Mouse (Mus musculus) forebrain, embryonic 11.5 days (tissue): ENCODE data around the gene Stx5a. TPM values are rescaled to one million over a fixed set of nuclear protein-coding genes. Genes with fewer than 3 reads are reported as not detected.
A peak's percentile ranks its signal among the peaks of the same experiment; 100 is the strongest.

Experiments used
- ATAC-seq: fragments of 200-750 bp; cut with Nextera tagmentation; replicated peaks from 2 replicates; pipeline ENCODE4 v1.8.0; 2017; ENCODE audit warnings: moderate TSS enrichment; ENCODE audit not compliant: low FRiP score
- DNase-seq: peaks from one replicate; pipeline ENCODE4 v3.0.0-alpha.2; 2017; ENCODE audit warnings: low spot score
- H3K27ac ChIP-seq: fragments of 300-500 bp; sonication (generic); 2 replicates; pipeline ENCODE4 v1.5.1; 2014; ENCODE audit warnings: low read depth, low read length
- H3K27me3 ChIP-seq: fragments of 300-500 bp; sonication (generic); 2 replicates; pipeline ENCODE4 v1.6.1; 2014; ENCODE audit warnings: mild to moderate bottlenecking, low read length, mixed read lengths; ENCODE audit not compliant: control insufficient read depth, insufficient read depth
- H3K36me3 ChIP-seq: fragments of 300-500 bp; sonication (generic); 2 replicates; pipeline ENCODE4 v1.6.1; 2014; ENCODE audit warnings: mild to moderate bottlenecking, low read length, moderate library complexity, mixed read lengths; ENCODE audit not compliant: control insufficient read depth, insufficient read depth
- H3K4me1 ChIP-seq: fragments of 300-500 bp; sonication (generic); replicated peaks from 2 replicates; pipeline ENCODE4 v1.6.1; 2014; ENCODE audit warnings: low read length, mixed read lengths; ENCODE audit not compliant: control insufficient read depth, insufficient read depth
- H3K4me2 ChIP-seq: fragments of 300-500 bp; sonication (generic); 2 replicates; pipeline ENCODE4 v1.6.1; 2014; ENCODE audit warnings: low read depth, mild to moderate bottlenecking, low read length, moderate library complexity, mixed read lengths; ENCODE audit not compliant: severe bottlenecking
- H3K4me3 ChIP-seq: fragments of 300-500 bp; sonication (generic); 2 replicates; pipeline ENCODE4 v1.5.1; 2014; ENCODE audit warnings: low read depth, low read length
- H3K9ac ChIP-seq: fragments of 300-500 bp; sonication (generic); 2 replicates; pipeline ENCODE4 v1.6.1; 2014; ENCODE audit warnings: low read length
- H3K9me3 ChIP-seq: fragments of 300-500 bp; sonication (generic); 2 replicates; pipeline ENCODE4 v1.6.1; 2016; ENCODE audit warnings: low read length, mixed read lengths; ENCODE audit not compliant: control insufficient read depth
- WGBS: fragments of 180-500 bp; shearing (Covaris S2); extraction: QIAGEN DNeasy Blood & Tissue Kit; methylation state at CpG from one replicate; pipeline ENCODE4 v1.1.7; 2014; 5-methylcytosine and 5-hydroxymethylcytosine counted together
- polyA plus RNA-seq: library from polyadenylated mRNA; unstranded; fragments of >200 nt; fragmentation: Nextera tagmentation; extraction: Ambion mirVana; gene quantifications from 2 replicates; pipeline ENCODE4 v1.2.1, GENCODE M21; 2014

Stx5a gene
- polyA plus RNA-seq, 1 experiment from 2014 or later = 93.8 TPM

DNA sequence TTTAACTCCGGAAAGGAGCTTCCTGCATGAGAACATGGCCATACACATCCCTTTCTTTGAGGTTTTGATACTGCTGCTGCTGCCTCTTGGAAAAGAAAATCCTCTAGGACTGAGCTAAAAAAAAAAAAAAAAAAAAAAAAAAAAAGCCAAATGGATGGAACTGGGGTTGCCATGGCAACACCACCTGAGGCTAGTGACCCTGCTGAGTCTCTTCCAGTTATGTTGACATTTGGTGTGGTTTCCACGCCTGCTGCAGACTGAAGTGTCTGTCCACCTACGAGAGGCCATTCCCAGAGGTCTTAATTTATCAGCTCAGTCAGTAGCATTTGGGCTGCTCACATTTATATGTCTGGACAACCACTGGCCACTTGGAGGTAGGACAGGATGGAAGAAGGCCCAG lies 47.3 kb downstream of the Stx5a start:
- no peak overlapping the region for H3K27ac ChIP-seq
- whole genome bisulfite sequencing = 18% methylated on average over 3 of the region's 3 CpGs
- H3K9me3 ChIP-seq = no peaks in the 10 kb centered on the region
- DNase-seq (no peak), ATAC-seq (no peak)
- no peaks in the 10 kb centered on the region for H3K27me3 ChIP-seq
- H3K4me2 ChIP-seq = no peak overlapping the region
- peaks cover 8% of the 10 kb centered on the region; the same call in 1 of the 2 replicates for H3K36me3 ChIP-seq
- H3K4me1 ChIP-seq = no peaks in the 10 kb centered on the region
- H3K9ac ChIP-seq = no peak overlapping the region
- H3K4me3 ChIP-seq = no peak overlapping the region

DNA sequence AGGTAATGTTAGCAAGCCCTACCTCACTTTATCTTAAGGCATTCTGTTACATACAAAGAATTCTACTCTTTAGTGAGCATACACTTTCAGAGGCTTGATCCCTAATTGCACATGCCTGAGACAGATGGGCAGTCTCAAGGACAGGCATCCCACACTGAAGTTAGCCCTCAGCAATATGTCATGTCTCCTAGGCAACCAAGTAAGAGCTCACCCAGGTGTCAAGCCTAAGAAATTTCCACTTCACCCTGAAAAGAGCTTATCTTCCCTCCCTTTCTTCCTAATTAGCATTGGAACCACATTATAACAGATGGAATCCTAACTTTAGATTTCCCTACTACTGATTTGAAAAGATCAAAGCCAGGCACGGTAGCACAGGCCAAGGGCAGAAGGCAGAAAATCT lies 48.0 kb downstream of the Stx5a start:
- ATAC-seq = no peak
- H3K4me1 ChIP-seq = no peaks in the 10 kb centered on the region
- H3K4me3 ChIP-seq = no peak overlapping the region
- H3K27me3 ChIP-seq = no peaks in the 10 kb centered on the region
- peaks cover 13% of the 10 kb centered on the region; the same call in 1 of the 2 replicates for H3K36me3 ChIP-seq
- no peak overlapping the region for H3K4me2 ChIP-seq
- no peaks in the 10 kb centered on the region for H3K9me3 ChIP-seq
- H3K9ac ChIP-seq = no peak overlapping the region
- no peak for DNase-seq
- 65% methylated on average over 1 of the region's 1 CpGs for WGBS
- no peak overlapping the region for H3K27ac ChIP-seq

DNA sequence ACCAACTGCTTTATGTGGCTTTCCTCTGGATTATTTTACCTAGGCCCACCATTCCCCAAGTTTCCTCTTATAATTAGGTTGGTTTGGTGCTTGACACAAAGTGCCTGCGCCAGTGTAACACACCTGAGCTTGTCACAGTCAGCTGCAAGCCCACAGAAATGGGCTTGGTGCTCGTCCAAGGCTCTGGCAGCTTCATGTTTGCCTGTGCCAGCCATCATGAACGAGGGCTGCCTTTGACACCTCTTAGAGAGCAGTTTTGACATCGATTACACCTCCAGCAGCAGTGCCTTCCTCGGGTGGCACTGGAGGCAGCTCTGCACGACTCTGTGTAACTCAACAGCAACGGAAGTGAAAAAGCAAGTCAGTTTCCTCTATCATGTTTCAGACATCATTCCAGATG lies 49.0 kb downstream of the Stx5a start:
- Histone ChIP-seq H3K9ac (no peak overlapping the region), H3K36me3 (peaks cover 15% of the 10 kb centered on the region; the same call in 1 of the 2 replicates), H3K27ac (no peak overlapping the region), H3K4me3 (no peak overlapping the region), H3K9me3 (no peaks in the 10 kb centered on the region), H3K4me2 (no peak overlapping the region), H3K4me1 (no peaks in the 10 kb centered on the region), H3K27me3 (no peaks in the 10 kb centered on the region)
- no peak for ATAC-seq
- WGBS = 85% methylated on average over 7 of the region's 7 CpGs
- DNase-seq = no peak

DNA sequence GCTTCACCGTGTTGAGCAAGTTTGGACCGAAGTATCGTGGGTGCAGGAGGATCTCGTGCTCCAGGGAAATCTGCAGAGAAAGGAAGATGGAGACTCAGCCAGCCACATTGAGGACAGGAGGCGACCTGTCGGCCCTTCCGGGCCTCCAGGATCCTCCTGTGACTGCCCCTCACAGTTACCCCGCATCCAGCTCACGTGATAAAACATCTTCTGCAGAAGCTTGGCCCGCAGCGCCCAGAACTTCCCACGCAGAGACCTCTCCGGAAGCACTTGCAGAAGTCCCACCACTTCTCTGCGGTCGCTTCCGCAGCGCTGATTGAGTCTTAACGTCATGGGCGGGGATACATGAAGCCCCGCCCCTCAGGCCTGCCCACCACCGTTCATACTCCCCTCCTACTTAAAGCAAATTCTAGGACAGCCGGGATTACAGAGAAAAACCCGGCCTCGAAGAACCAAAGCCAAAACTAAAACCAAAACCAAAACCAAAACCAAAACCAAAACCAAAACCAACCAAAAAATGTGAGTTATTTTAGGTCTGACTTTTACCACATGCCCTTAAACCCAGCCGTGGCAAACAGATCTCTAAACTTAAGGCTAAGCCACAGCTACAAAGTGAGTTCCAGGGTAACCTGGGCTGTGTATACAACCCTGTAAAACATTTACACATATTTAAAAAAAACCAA lies 57.2 kb downstream of the Stx5a start, which contains the start of gene Polr2g:
TSS of gene Polr2g (minus strand) at position 314 of the 683 bp plus-strand sequence.
- Histone ChIP-seq H3K36me3 (peaks cover 8% of the 10 kb centered on the region; the same call in 1 of the 2 replicates), H3K27ac (0 out of 2 replicates have a peak within 1 kb of the TSS, but pooled peaks have one; percentile 31), H3K4me2 (peak within 1 kb of the TSS; percentile 69), H3K4me3 (peak within 1 kb of the TSS; percentile 78), H3K9ac (peak within 1 kb of the TSS; percentile 81), H3K4me1 (peaks cover 8% of the 10 kb centered on the region), H3K27me3 (no peaks in the 10 kb centered on the region), H3K9me3 (no peaks in the 10 kb centered on the region)
- 2% methylated on average over 25 of the region's 25 CpGs for WGBS
- DNase-seq (peak; percentile 90), ATAC-seq (peak; percentile 75)

DNA sequence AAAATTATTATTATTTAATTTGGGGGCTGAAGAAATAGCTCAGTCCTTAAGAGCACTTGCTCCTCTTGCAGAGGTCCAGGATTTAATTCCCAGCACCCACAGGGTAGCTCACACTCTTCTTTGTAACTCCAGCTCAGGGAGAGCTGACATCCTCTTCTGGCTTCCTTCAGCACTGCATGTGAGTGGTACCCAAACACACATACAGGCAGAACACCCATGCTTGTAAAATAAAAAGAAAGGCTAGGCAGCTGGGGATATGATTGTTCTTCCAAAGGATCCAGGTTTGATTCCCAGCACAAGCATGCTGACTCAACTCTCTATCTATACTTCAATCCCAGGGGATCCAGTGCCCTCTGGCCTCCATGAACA lies 57.7 kb downstream of the Stx5a start:
- H3K36me3 ChIP-seq = peaks cover 4% of the 10 kb centered on the region; the same call in 1 of the 2 replicates
- H3K4me1 ChIP-seq = peaks cover 8% of the 10 kb centered on the region
- ATAC-seq (no peak), DNase-seq (no peak)
- no peaks in the 10 kb centered on the region for H3K9me3 ChIP-seq
- no peaks in the 10 kb centered on the region for H3K27me3 ChIP-seq
- H3K9ac ChIP-seq = no peak overlapping the region
- H3K4me3 ChIP-seq = peak overlapping the region; percentile 78; the same call in 1 of the 2 replicates
- H3K27ac ChIP-seq = no peak overlapping the region
- peak overlapping the region; percentile 69 for H3K4me2 ChIP-seq

DNA sequence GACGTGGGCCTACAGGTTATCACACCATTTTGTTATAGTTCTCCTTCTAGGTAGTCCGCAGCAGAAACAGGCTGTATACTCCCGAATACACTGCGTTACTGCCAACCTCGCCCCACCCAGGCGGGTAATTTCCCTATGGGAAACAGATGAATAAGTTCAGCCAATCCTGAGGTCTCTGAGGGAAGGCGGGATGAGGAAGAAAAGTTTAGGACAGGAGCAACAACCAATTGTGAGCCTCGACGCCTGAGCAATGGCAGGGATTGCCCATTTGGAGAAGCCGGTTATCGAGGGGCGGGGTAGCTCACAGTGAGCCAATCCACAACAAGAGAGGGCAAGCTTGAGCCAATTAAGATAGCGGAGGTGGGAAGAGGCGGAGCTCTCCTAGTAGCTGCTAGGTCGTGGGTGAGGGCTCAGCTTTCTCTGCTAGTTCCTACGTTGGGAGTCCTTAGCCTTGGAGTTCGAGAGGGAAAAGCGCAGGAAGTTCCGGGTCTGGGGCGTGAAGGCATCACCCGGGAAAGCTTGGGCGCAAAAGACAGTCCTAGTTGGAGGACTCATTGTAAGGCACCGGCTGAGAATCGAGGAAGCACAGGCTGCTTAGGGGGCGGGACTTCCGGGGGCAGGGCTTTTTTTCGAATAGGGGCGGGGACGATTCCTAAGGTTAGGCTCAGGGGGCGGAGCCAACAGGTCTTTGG lies 61.1 kb downstream of the Stx5a start, which contains the start of gene Zbtb3:
TSS of gene Zbtb3 (plus strand) at position 426 of the 692 bp plus-strand sequence.
- Histone ChIP-seq H3K27ac (peak within 1 kb of the TSS; percentile 79), H3K4me1 (peaks cover 8% of the 10 kb centered on the region), H3K27me3 (no peaks in the 10 kb centered on the region), H3K9me3 (no peaks in the 10 kb centered on the region), H3K9ac (peak within 1 kb of the TSS; percentile 60), H3K4me2 (peak within 1 kb of the TSS; percentile 65), H3K36me3 (no peaks in the 10 kb centered on the region; the same call in 1 of the 2 replicates), H3K4me3 (peak within 1 kb of the TSS; percentile 55)
- WGBS = under 1% methylated on average over 30 of the region's 30 CpGs
- peak; percentile 98 for ATAC-seq
- peak; percentile 95 for DNase-seq

DNA sequence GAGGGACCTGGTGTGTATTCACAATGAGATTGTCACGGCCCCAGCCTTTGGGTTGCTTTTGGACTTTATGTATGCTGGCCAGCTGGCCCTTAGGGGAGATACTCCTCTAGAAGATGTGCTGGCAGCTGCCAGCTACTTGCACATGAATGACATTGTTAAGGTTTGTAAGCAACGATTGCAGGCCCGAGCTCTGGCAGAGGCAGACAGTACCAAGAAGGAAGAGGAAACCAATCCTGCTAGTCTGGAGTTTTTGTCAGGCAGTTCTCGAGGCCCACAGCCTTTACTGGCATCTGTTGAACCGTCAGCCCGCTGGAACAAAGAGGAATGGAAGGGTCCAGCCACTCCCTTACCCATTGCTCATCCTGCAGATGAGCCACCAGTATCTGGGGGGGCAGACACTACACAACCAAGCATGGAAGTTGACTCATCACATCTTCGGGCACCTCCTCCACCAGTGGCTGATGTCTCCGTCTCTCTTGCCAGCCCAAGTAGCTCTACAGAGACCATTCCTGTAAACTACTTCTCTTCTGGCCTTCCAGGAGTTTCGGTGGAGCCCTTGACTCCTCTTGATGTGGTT lies 62.1 kb downstream of the Stx5a start:
- ATAC-seq (no peak), DNase-seq (no peak)
- no peaks in the 10 kb centered on the region for H3K9me3 ChIP-seq
- H3K4me1 ChIP-seq = peaks cover 8% of the 10 kb centered on the region
- peak overlapping the region; percentile 52; the same call in 1 of the 2 replicates for H3K4me2 ChIP-seq
- H3K36me3 ChIP-seq = no peaks in the 10 kb centered on the region; the same call in 1 of the 2 replicates
- H3K27me3 ChIP-seq = no peaks in the 10 kb centered on the region
- WGBS = 95% methylated on average over 9 of the region's 9 CpGs
- no peak overlapping the region; the same call in 1 of the 2 replicates for H3K27ac ChIP-seq
- peak overlapping the region; percentile 60; the same call in 1 of the 2 replicates for H3K9ac ChIP-seq
- H3K4me3 ChIP-seq = no peak overlapping the region

DNA sequence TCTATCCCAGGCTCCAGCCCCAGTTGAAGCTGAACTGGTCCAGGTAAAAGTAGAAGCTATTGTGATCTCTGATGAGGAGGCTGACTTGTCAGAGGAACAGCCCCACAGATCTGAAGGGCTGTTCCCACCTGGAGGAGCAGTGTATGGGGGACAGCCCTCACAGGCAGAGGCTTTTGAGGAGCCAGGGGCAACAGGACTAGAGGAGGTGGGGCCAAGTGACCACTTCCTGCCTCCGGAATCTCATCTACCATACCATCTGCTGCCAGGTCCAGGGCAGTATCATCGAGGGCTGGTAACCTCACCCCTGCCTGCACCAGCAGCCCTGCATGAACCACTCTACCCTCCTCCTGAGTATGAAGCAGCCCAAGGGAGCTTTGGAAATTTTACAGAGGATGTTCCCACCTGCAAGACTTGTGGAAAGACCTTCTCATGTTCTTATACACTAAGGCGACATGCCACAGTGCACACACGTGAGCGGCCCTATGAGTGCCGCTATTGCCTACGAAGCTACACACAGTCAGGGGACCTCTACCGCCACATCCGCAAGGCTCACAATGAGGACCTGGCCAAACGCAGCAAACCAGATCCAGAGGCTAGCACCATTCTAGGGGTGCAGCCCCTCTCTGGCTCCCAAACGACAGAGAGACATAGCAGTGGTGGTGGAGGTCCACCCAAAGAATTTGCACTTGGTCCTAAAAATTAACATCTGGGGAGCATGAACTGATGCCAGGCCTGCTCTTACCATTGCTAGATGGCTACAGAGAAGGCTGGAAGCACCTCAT lies 62.9 kb downstream of the Stx5a start:
- H3K27me3 ChIP-seq = no peaks in the 10 kb centered on the region
- WGBS = 90% methylated on average over 11 of the region's 11 CpGs
- H3K4me2 ChIP-seq = no peak overlapping the region
- no peaks in the 10 kb centered on the region for H3K9me3 ChIP-seq
- H3K4me3 ChIP-seq = no peak overlapping the region
- H3K4me1 ChIP-seq = peaks cover 8% of the 10 kb centered on the region
- no peaks in the 10 kb centered on the region; the same call in 1 of the 2 replicates for H3K36me3 ChIP-seq
- 0 out of 2 replicates have a peak overlapping the region, but pooled peaks have one; percentile 7 for H3K27ac ChIP-seq
- ATAC-seq (no peak), DNase-seq (no peak)
- no peak overlapping the region for H3K9ac ChIP-seq
